Mouse (Mus musculus) retina, embryonic 14.5 days (tissue): Measurements from ENCODE around the gene Meis1.

ENCODE experiments used
- DNase-seq: peaks from one replicate; pipeline ENCODE4 v3.0.0-alpha.2; 2015; ENCODE audit warnings: low spot score

The Meis1 gene

DNA sequence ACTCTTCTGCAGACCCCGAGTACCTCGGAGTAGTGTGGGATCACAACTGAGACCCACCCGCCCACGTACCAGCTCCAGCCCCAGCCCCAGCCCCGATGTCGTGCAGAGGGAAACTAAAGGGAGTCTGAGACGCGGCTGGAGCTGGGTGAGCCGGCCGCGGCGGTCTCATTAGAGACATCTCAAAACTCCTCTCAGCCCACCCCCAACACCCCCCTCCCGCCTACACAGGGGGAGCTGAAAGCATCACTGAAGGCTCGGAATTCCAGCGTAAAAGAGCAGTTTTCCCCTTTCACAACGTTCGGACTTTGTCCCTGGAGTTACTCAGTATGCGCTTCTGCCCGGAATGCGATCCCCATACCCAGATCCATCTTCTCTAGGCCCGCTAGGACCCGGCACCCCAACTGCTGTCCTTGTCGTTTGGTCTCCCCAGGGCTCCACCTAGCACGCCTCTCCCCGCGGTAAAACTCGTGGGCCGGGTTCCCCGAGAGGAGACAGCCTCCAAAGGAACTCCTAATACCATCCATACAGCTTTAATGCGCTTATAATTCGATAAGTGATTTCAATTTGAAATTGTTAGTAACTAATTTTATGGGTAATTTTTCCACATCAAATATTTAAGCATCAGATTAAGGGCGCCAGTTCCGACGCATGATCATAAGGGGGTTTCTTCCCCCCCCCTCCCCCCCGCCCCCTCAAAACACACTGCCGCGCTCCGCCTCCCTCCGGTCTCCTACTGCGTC is 141.7 kb downstream of the Meis1 start:
- peak; percentile 66 for DNase-seq

DNA sequence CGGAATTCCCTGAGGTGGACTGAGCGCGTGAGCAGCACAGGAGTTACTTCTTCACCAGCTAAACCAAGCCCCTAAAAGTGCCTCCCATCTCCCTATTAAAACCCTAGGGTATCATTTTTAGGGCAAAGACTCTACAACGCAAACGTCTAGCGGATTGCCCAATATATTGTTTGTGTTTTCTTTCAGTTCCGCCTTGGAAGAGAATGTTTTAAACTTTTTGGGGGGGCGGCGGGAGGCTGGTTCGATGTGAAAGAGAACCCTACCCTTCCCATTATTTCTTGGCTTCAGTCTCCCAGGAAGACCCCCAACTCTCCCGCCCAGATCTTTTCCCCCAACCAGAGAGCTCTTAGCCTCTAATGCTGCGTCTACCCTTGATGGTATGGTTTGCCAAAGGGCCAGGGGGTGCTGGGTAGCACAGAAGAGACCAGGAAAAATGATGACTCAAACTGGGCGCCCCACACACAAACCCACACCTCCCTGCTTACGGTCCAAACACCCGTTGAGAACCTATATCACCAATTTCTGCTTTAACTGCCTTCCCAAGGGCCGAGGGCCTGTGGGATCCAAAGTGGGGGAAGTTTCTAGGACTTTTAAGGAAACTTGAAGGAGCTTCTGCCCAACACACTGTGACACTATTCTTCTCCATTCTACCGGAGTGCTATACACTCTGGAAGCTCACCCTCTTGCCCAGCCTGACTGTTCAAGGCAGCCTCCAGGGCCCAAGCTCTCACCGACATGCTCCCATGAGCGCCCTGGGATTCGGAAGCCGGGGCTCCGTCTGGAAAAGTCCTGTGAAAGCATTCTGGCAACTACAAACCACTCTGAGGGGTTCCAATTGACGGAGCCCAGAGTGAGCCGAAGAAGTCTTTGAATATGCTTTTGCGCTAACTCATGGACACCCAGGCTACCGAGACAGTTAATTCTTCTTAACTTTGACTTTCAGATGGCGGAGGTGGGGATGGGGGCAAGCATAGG is 142.6 kb downstream of the Meis1 start:
- DNase-seq, result peak; percentile 35

DNA sequence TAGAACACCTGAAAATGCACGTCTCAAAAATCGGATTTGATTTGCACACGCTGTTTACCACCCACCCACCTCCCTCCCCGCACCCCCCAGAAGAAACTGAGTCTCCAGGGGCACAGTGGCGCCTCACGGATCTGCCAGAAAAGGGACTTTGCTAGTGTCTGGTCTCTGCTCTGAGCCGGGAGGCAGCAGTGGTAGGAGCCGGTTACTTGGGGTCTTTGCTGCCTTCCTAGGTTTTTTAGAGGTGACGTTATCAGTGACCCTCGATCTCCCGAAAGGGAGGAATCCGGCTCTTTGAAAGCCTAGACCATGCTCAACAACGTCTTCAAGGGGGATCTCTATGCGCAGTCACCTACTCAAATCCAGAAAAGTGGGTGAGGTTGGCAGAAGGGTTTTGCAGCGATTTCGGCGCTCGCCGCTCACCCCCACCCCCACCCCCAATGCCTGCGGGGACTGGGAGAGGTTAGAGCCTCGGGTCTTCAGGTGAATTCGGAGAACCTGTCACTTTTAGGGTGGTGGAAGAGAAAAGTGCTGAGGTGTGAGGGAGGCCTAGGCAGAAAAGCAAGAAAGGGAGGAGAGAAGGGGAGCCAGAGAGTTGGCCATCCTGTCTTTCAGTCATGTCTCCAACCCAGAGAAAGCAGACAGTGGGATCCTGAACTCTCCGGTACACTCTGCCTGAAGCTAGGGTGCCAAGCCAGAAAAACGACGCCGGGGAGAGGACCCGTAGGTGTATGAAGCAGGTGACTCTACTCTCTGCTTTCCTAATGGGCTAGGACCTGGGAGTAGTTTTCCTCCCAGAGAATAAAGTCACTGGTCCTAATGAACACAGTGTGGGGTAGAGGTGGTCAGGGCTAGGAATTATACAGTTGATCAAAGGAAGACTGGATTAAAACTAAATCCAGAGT is 143.5 kb downstream of the Meis1 start:
- peak; percentile 55 for DNase-seq

DNA sequence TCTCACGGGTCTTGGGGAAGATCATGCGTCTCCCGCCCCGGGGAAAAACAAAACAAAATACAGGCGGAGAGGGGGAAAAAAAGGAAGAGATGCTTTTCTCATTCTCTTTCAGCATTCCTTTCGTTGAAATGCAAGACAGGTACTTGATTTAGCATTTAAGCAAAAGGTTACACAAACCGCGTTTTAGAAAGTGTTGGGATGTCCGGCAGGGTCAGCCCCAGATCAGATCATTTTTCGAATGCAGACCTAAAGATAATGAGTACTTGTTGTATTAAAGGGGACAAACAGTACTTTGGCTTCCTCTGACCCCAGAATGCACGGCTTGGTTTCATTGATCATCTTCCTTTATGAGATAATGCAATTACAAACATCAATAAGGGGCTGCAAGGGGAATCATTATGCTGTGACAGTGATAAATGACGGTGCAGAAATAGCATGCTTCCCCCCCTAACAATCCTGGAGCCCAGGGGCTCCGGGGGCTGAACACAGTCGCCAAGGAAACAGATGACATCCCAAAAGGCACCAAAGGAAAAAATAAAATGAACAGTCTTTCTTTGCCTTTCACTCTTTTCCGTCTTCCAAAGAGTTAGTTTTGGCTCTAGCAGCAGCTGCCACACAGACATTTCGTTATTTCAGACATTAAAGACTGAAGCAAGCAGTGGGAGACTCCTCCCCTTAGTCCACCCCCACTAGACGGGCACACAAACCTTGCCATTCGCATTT is 144.3 kb downstream of the Meis1 start:
- peak; percentile 57 for DNase-seq

DNA sequence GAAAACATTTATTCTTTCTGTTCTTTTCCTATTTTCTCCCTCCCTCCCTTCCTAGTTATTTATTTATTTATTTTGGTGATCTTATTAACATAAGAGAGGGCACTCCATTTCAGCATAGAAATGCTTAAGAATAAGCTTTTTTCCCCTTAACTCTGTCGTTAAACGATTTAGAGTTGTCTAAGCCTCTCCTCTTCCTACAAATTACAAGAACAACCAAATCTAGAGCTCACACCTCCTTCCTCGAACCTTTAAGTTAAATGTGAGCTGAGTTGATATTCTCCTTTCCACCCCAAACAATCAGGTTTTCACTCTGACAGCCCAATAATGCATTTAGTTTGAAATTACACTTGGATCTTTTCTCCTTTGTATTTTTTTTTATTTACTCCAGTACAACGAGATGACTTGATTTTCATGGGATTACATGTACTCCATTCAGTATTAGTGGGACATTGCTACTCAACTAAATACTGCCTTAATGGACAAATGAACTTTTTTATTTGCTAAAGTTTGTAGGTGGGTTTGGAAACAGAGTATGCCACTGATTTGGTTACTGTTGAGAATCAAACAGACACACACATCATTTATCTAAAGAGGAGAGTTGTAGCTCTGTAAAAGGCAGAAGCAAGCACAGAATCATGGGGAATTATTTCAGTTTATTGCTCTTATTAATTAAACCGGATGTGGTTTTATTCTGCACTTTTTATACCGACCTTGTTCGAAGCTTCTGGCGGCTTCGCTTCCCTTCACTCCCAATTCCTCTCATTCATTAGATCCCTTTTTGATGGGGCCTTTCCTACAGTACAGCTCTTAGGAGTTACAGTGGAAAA is 145.1 kb downstream of the Meis1 start:
- DNase-seq, result peak; percentile 44

DNA sequence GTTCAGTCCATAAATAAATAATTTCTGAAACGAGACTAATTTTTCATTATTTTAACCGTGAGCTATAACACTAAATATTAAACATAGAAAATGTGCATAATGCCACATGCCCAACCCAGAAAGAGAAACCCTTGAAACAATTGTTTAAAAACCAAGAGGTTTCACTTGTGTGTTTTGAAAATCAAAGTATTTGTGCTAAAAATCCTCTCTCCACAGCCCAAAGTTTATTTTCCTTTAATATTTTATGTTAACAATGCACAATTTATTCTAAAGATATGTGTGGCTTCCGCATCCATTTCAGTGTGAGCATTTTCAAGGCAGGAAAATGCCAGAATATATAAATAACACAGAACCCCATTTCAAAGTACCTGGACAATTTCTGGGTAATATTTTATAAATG is 146.0 kb downstream of the Meis1 start:
- DNase-seq, result peak; percentile 17

DNA sequence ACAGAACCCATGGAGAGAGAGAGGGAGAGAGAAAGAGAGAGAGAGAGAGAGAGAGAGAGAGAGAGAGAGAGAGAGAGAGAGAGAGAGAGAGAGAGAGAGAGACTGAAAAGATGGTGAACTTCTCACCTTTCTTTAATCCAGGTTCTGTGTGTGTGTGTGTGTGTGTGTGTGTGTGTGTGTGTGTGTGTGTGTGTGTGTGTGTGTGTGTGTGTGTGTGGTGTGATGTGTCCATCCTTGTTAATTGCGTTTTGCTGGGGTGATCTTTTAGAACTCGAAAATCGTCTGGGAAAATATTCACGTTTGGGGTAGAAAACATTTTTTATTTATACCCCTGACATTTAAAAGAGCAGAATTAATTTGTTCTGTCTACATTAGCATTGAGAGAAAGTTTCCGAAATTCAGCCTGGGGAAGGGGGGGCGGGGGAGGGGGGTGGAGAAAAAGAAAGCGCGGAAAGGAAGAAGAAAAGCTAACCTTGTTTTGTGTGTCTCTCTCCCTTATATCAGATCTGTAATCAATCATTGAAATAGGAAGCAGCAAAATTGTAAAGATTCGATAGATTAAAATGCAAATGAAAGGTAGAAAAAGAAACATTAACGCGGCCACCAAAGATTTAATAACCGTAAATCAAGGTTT is 146.6 kb downstream of the Meis1 start:
- DNase-seq, result no peak

DNA sequence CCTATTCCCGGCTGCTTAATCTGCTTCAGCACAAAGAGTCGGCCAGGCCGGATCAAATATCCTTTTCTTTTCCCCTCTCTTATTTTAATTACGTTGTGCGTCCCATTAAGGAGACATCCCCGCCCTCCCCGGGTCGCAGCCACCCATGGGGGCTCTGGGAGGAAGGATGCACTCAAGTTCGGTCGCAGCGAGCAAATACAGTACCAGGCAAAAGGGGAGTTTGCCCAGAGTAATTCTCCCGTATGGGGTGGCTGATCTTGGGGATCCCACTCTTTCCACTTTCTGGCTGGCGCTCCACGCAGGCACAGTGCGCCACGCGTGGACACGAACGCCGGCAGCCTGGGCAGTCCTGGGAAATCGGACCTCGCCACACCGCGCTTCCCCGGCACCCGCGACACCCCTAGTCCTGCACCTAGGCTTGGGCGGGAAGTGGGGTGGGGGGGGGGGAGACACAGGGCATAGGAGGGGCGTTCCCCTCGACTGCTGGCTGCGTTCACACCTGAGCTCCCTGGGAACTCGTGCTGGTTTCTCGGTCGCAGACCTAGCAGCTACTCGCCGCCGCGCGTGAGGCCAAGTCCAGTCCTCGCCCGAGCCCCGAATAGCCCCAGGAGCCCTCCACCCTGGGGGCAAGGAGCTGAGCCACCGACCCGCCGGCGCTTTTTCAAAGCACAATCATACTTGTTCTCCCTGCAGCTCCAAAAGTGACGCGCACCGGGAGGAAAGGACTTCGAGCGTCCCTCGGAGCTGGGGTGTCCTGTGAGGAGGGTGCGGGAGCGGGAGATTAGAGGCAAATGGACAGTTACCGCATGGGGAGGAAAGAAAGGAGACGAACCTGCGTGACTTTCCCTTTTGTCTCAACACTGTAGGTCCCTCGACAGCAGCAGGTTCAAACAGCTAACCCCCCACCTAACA is 147.4 kb downstream of the Meis1 start:
- peak; percentile 59 for DNase-seq

DNA sequence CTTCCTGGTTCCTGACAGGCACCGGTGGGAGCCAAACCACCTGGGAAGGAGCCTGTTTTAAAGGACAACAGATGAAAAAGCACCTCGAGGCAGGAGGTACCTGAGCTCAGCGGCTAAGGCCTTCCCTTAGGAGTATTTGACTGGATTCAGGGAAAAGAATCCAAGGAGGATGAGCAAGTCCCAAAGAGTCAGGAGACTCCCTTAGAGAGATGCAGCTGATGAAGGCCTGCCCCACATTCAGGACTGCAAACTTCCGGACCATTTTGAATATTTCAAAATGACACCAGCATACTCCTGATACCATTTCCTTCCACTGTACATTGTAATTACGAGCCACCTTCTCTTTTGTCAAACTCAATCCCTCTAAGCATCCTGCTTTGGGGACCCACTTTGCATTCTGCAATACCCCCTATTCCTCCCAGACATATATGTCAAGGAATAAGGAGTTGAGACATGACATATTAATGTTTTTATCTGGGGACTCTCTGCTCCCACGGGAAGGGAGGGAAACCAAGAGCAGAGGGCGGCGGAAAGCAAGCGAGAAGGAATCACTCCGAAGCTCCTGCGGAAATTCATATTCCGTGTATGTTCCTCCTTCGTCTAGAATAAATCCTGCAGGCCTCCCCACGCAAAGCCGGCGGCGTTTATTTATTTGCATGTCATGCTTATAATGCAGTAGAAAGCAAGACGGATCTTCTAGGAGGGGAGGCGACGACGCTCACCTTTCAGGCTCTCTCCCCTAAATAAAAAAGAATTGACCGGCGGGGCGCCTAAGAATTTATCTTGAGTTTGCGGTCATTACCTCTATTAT is 148.5 kb downstream of the Meis1 start:
- DNase-seq, result peak; percentile 20

DNA sequence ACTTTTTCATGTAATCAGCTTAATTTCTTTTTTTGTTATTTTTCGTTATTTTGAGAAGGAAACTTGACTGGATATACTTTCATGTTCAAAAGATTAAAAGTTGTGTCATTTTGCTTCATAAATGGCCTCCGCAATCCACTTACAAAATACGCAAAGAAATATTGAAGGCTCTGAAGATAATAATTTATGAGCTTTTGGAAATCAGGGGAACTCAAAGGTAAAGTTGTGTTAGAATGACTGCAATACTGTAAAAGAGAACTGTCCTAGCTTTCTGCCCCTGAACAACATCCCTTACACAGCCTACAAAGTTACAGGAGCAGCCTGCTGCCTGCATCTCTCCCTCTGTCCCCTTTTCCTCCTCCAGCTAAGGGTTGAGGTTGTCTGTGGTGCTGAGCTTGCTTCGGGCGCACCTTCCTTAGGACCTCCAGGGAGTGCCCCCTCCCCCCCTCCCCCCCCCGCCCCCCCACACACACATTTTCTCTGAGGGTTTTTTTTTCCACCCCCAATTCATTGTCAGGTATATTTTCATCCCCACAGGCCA is 149.3 kb downstream of the Meis1 start:
- DNase-seq, result no peak

DNA sequence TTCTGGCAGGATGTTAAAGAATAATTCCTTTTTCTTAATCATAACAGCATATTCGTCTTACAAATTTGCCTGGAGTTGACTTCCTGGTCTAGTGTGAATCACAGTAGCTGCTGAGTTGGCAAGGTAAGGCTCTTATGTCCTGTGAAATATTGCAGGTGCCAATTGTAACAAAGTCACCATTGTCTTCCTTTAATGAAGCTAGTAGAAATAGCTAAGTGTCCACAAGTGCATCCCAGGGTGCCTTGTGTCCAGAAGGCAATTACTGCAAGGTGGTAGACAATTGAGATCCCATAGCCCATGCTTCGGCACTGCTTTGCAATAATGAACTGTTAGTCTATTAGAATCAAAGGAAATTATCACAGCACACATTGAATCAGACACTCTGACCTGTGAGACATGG is 151.1 kb downstream of the Meis1 start:
- no peak for DNase-seq

DNA sequence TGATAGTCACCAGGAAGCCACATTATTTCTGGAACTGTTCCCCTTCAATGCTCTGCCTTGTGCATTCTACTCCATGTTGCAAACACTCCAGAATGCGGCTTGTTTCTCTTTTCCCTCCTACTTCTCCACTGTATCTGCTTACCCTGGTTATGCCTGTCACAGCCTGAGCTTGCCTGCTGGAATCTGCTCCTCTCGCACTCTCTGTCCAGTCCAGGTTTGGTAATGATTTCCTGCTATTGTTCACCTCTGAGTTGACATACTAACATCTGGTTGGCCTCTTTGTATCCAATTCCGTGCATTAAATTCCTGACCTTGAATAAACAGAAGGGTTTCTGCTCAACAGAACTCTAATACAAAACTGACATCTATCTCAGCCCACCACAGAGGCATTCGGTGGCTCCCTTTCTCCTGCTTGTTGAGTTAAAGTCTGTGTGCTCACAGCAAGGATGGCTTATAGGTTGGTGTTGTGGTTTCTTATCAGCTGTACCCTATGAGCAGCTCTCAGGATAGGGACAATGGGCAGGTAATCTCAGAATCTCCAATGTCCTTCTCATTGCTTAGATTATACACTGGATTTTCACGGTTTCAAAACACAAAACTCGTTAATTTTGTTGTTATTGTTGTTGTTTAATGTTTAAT is 152.5 kb downstream of the Meis1 start:
- no peak for DNase-seq

DNA sequence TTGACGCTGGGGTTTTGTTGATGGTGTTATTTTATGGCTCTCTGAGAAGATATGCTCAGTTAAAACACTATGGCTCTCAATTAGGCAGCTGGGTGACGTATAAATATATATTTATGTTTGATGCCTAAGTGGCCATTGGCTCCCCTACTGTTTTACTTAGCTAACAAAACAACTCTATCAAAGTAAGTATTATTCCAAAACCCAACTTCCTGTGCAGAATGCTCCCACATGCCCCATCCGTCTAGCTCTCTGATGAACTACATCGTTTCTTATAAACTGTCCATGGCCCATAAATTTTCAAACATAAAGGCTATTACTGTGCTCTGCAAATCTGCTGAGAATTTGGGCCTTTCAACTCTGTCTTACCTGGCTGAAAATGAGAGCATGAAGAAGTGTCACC is 168.0 kb downstream of the Meis1 start:
- DNase-seq, result no peak

DNA sequence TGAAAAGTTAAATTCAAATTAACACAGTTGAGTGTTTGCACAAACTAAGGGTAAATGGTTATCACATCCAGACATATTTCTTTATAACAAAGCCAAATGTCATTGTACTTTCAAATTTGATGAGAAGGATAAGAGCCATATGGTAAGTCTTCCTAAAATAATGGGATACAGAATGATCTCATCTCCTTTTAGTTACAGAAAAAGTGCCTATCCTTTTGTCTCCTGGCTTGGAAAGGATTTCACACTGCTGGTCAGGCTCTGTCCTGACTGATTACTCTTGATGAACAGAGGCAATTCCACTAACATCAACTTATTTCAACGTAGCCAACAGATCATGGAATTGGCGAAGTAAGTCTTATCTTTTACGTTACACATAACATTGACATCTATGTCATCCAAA is 171.1 kb downstream of the Meis1 start:
- no peak for DNase-seq

DNA sequence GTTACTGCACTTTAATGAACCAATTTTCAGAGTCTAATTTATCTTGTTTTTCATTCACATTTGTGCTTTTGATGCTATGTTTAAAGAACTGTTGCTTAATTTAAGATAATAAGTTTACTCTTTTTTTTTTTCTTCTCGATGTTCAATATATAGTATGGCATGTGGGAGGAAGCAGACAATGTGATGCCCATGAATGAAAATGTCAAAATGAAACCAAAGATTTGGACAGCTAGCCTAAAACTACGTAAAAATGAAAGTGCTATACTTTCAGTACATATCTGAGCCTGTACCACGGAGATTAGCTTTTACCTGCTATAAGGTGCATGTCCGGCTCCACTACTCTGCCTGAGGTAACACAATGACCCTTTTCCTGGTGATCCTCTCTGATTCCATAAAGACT is 172.3 kb downstream of the Meis1 start:
- DNase-seq, result no peak

DNA sequence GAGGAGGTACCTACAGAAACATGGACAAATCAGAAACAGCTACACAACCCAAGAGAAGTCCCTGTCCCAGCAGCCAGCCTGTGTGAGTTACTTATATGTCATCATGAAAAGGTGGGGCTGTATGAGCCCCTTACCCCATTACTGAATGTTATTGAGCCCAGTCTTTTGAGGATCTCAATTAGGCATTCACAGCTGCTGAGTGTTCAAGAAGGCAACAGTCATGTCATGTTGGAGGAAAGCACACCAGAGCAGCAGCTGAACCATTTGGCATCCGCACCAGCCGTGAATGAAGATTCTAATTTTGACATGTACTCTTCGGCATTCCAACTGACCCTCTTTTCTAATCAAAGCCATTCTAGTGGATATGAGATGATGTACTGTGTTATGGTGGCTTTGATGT is 172.9 kb downstream of the Meis1 start:
- DNase-seq, result no peak

DNA sequence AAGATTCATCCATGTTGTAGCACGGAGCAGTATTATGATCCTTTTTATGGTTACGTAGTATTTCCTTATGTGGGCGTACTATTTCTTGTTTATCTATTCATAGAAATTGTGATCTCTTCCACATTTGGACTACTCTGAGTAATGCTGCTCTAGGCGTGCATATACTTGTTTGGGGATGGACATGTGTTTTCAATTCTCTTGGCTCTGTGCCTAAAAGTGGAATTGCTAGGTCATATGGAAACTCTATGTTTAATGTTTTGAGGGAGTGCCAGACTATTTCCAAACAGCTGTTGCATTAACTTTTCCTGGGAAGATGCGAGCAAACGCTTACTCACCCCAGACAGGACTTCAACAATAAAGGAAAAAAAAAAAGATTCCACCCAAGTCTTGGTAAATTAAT is 173.3 kb downstream of the Meis1 start:
- no peak for DNase-seq
